Mouse (Mus musculus) G1E-ER4 (cell line): ENCODE results near the gene Msantd4. TPM values are rescaled to one million over a fixed set of nuclear protein-coding genes. Genes with fewer than 3 reads are reported as not detected.

Experiments
- GATA1 ChIP-seq: IDR thresholded peaks from one replicate; pipeline ENCODE4 v1.8.0; 2012; ENCODE audit warnings: low read length, inconsistent platforms
- polyA plus RNA-seq: library from polyadenylated mRNA; stranded (reverse); fragments of >175 nt; gene quantifications from 2 replicates; pipeline ENCODE4 v1.2.3, GENCODE M21; 2012

The Msantd4 gene
- polyA plus RNA-seq, result 2.1 and 3.3 TPM in 2 replicates

DNA sequence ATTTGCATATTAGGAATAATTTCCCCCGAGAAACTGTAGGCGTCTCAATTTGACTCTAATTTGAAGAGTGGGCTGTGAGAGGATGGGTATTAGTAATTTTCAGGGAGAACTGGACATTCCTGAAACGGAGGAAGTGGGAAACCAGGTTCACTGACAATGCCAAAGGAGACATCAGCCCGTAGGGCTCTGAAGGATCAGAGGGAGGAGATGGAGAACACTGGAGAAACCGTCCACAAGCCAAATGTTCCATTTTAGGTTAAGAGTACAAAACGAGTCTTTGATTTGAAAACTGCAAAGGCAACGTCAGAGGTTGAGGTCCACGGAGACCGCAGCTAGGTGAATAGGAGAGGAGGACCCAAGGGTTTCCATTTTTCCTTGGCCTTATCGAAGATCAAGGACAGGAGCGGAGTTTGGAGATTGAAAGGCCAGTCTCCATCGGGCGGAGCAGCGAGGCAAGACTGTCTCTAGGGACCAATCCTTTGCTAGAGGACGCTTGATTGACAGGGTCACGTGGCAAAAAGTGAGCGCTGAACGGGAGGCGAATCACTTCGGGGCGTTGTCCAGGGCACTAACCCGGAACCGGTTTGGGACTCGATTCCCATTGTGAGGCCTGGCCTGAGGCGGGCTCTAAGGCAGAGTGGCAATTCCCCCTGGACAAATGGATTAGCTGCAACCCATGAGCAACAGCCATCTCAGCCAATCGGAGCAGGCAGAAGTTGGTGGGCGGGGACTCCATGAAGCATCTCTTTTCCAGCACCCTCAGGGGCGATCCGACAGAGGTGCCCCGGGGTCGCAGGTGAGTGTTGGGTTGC, at the start of gene Msantd4:
Gene Msantd4, plus strand, starts transcription at position 735 of the 812 bp plus-strand sequence.
- no peak for TF ChIP-seq GATA1

DNA sequence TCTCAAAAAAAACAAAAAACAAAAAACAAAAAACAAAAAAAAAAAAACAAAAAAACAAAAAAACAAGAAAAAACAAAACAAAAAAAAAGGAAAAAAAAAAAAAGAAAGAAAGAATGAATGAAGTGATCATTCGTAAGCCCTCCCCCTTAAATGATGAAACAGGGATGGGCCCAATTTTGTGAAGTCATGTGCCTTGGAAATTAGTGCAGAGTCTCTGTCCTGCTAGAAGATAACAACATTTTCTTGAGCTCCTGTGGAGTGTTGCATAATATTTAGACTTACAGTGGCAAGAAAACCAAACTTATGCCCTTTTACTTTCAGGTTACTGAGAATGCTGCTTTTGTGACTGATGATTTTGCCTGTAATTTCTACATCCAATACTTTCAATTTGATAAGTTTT, 23.2 kb upstream of the Msantd4 start:
- no peak for TF ChIP-seq GATA1

DNA sequence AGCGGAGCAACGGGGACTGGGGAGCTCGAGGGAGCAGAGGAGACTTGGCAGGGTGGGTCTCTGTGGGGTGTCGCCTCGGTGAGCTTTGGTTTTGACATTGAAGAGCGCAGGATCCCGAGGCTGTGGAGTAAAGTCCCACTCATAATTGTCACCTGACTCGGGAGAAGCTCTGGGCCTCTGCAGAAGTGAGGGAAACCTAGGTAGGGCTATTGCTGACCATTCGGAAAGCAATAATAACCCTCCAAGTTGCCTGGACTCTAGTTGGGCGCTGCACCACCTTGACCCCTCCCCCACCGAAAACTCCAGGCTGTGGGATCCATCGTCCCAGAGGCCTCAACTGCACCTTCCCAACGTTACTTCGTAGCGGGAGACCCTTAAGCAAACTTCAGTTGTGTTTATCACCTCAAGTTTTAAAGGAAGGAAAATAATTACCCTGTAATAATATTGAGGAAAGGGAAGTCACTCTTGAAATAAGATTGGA, 318 bp downstream of the Msantd4 start:
- TF ChIP-seq GATA1, result no peak

Other genes with a start within 250 kb of the Msantd4 start
- 3.5 and 5.0 TPM in 2 replicates for gene Aasdhppt, start 67.1 kb upstream of the Msantd4 start, polyA plus RNA-seq
- 0.04 TPM in 1 of 2 replicates, not detected in the other for gene Kbtbd3, start 66.7 kb upstream of the Msantd4 start, polyA plus RNA-seq